Mouse (Mus musculus): ENCODE results near the gene Tldc2.
A peak's percentile ranks its signal among the peaks of the same experiment; 100 is the strongest.

The Tldc2 gene

GRCm38 (mm10) chr2:157063241-157063700 is 23.6 kb upstream of the Tldc2 start:
- peak; percentile 48 to 51 for DNase-seq

GRCm38 (mm10) chr2:157064136-157064535 is 22.7 kb upstream of the Tldc2 start:
- peak; percentile 32 to 38 for DNase-seq

GRCm38 (mm10) chr2:157064978-157065878 is 21.6 kb upstream of the Tldc2 start:
- DNase-seq = peak; percentile 16 to 48

- DNase-seq = peak; percentile 33 to 55
These were observed 21.0 kb upstream of the Tldc2 start for GRCm38 (mm10) chr2:157065879-157066226.

GRCm38 (mm10) chr2:157066731-157067430 is 20.0 kb upstream of the Tldc2 start:
- peak; percentile 19 to 44 for DNase-seq

- DNase-seq = peak; percentile 73
These were observed 18.0 kb upstream of the Tldc2 start for GRCm38 (mm10) chr2:157068701-157069354.

GRCm38 (mm10) chr2:157069355-157069735 is 17.5 kb upstream of the Tldc2 start:
- peak; percentile 91 to 94 for DNase-seq

GRCm38 (mm10) chr2:157069755-157070315 is 17.0 kb upstream of the Tldc2 start:
- peak in 1 of 2 experiments; percentile 55 for DNase-seq

- DNase-seq = peak; percentile 52 to 59
These were observed 16.5 kb upstream of the Tldc2 start for GRCm38 (mm10) chr2:157070365-157070764.

- peak; percentile 63 to 75 for DNase-seq
These were observed 15.3 kb upstream of the Tldc2 start for GRCm38 (mm10) chr2:157071556-157071955.

GRCm38 (mm10) chr2:157072316-157072990 is 14.4 kb upstream of the Tldc2 start:
- DNase-seq = peak in 1 of 2 experiments; percentile 16

- peak; percentile 23 to 42 for DNase-seq
These were observed 13.3 kb upstream of the Tldc2 start for GRCm38 (mm10) chr2:157073378-157074052.

GRCm38 (mm10) chr2:157074186-157074724 is 12.6 kb upstream of the Tldc2 start:
- peak; percentile 91 to 92 for DNase-seq

- peak; percentile 27 to 42 for DNase-seq
These were observed 12.1 kb upstream of the Tldc2 start for GRCm38 (mm10) chr2:157074772-157075171.

GRCm38 (mm10) chr2:157075226-157075625 is 11.6 kb upstream of the Tldc2 start:
- no peak for DNase-seq

- peak; percentile 81 to 85 for DNase-seq
These were observed 11.2 kb upstream of the Tldc2 start for GRCm38 (mm10) chr2:157075685-157076084.

- DNase-seq = peak in 1 of 2 experiments; percentile 36
These were observed 10.3 kb upstream of the Tldc2 start for GRCm38 (mm10) chr2:157076585-157076984.

- peak; percentile 78 to 80 for DNase-seq
These were observed 9.7 kb upstream of the Tldc2 start for GRCm38 (mm10) chr2:157077160-157077559.

GRCm38 (mm10) chr2:157077641-157078058 is 9.2 kb upstream of the Tldc2 start:
- peak in 1 of 2 experiments; percentile 67 for DNase-seq

GRCm38 (mm10) chr2:157078059-157078792 is 8.6 kb upstream of the Tldc2 start:
- DNase-seq = peak in 1 of 2 experiments; percentile 72

All from cerebellum, adult 18-20 months (tissue).